Comparison of ENCODE assay signal across 1 mouse cellular context in the genomic region with DNA sequence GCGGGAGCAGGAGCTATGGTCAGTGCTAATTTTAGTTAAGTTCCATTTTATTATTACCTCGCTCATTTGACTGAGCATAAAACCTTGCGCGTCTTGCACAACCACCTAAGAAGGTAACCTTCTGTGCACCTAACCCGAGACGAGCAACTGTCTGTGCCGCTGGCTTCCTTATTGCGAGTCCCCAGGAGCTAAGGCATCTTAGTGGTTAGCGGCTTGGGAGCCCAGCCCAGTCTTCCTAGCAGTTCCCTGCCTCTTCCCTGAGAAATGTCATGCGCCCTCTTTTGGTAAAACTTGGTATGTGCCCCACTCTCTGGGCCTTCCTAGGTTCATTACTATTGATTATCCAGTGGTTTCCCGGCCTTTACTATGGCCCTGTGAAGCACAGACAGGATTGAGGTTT.
TF ChIP-seq lines count a peak whose summit lies in the region.

No protein-coding gene starts in this region.

TF ChIP-seq in MEL, 35 proteins besides CTCF, POLR2A, EP300 and RAD21:
- TF ChIP-seq TAL1 (IDR thresholded peaks at IDR 0.05; ENCODE audit: low read length) (no peak), NRF1 (IDR thresholded peaks at IDR 0.05; ENCODE audit: insufficient read depth, low read depth, low read length, poor library complexity, severe bottlenecking) (0 out of 2 replicates have a peak, but pooled peaks have one; percentile 29), ZMIZ1 (IDR thresholded peaks at IDR 0.05; ENCODE audit: low read depth, low read length) (no peak), ETS1 (IDR thresholded peaks at IDR 0.05; ENCODE audit: low read depth, low read length) (no peak), SMC3 (IDR thresholded peaks at IDR 0.05; ENCODE audit: low read depth, low read length) (peak; percentile 81), JUND (IDR thresholded peaks at IDR 0.05; ENCODE audit: low read depth, low read length) (no peak), SIN3A (IDR thresholded peaks at IDR 0.05; ENCODE audit: low read length) (peak; percentile 75; the same call in 1 of the 2 replicates), USF2 (IDR thresholded peaks at IDR 0.05; ENCODE audit: borderline replicate concordance in 1 of 2, insufficient read depth in 1 of 2, low read depth in 1 of 2, low read length in 2 of 2) (no peak), HCFC1 (IDR thresholded peaks at IDR 0.05; ENCODE audit: low read depth, low read length) (0 out of 2 replicates have a peak, but pooled peaks have one; percentile 53), KAT2A (conservative IDR thresholded peaks at IDR 0.05; ENCODE audit: low read depth, low read length) (no peak), POLR2AphosphoS5 (IDR thresholded peaks at IDR 0.05; ENCODE audit: borderline replicate concordance, low read depth, low read length) (no peak), CHD1 (IDR thresholded peaks at IDR 0.05; ENCODE audit: low read depth, low read length) (no peak), ZC3H11A (IDR thresholded peaks at IDR 0.05; ENCODE audit: low read depth, low read length) (peak; percentile 67), UBTF (IDR thresholded peaks at IDR 0.05; ENCODE audit: borderline replicate concordance, insufficient read depth, low read depth, low read length) (no peak), TBP (IDR thresholded peaks at IDR 0.05; ENCODE audit: low read depth, low read length) (0 out of 2 replicates have a peak, but pooled peaks have one; percentile 24), USF1 (IDR thresholded peaks at IDR 0.05; ENCODE audit: low read depth, low read length) (peak; percentile 43; the same call in 1 of the 2 replicates), E2F4 (IDR thresholded peaks at IDR 0.05; ENCODE audit: borderline replicate concordance, low read depth, low read length) (no peak), RCOR1 (IDR thresholded peaks at IDR 0.05; ENCODE audit: low read depth, low read length) (peak; percentile 64; the same call in 1 of the 2 replicates), BHLHE40 (IDR thresholded peaks at IDR 0.05; ENCODE audit: borderline replicate concordance, low read depth, low read length) (no peak), CHD2 (IDR thresholded peaks at IDR 0.05; ENCODE audit: low read length) (no peak), GATA1 (IDR thresholded peaks at IDR 0.05; ENCODE audit: low read depth, low read length) (no peak), NELFE (IDR thresholded peaks at IDR 0.05; ENCODE audit: low read depth, low read length) (no peak; the same call in 1 of the 2 replicates), GABPA (IDR thresholded peaks at IDR 0.05; ENCODE audit: low read depth, low read length) (no peak), MAFK (IDR thresholded peaks at IDR 0.05; ENCODE audit: borderline replicate concordance, low read depth, low read length) (no peak), MAX (IDR thresholded peaks at IDR 0.05; ENCODE audit: low read length) (no peak), MYC (IDR thresholded peaks at IDR 0.05; ENCODE audit: low read depth, low read length) (no peak), MAZ (IDR thresholded peaks at IDR 0.05; ENCODE audit: low read depth, low read length) (no peak; the same call in 1 of the 2 replicates), ELF1 (IDR thresholded peaks at IDR 0.05; ENCODE audit: low read depth, low read length) (peak; percentile 63; the same call in 1 of the 2 replicates), MXI1 (IDR thresholded peaks at IDR 0.05; ENCODE audit: low read depth, low read length) (no peak; the same call in none of the 2 replicates), ZNF384 (IDR thresholded peaks at IDR 0.05; ENCODE audit: low read depth, low read length) (no peak)
